Mouse (Mus musculus): ENCODE measurements around the gene Lpo.

Lpo gene

DNA sequence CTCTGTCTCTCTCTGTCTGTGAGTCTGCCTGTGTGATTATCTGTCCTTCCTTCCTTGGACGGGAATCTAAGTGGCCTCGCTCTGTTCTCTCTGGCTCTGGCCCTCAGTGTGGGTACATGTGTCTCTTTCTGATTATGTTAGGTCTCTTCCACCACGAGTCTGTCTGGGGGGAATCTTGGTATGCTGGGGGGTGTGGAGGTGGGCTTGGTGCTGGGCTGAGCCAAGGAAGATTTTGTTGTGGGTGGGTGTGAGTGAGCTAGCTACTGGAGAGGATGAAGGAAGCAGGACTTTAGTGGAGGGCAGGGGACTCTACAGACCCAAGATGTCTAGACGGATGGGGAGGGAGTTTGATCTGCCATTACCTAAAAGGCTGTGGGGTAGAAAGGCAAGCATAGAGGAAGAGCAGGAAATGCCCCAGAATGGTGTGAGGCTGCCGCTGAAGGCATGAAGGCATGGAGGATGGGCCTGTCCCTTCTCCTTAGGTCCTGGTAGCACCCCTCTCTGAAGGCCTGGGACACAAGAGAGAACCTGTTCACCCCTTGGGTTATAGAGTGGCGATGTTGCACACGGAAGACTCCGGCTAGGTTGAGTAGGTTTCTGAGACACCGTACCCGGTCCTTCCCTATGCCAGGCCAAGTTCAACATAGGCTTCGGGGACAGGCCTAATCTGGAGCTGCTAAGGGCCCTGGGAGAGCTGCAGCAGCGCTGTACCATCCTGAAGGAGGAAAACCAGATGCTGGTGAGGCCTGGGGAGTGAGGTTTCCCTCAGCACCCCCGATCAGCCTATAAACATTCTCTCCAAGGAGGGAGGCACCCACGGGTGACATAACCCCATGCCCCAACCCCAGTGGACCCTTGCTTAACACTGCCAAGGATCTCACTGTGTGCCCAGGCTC is 66.0 kb downstream of the Lpo start:
- in situ Hi-C loops (cut with MboI; ENCODE audit: low pct_unique_long_range_greater_than_20kb in 1 of 2, low sequenced_read_pairs in 2 of 2, unreplicated experiment in 1 of 2): no loop called here

DNA sequence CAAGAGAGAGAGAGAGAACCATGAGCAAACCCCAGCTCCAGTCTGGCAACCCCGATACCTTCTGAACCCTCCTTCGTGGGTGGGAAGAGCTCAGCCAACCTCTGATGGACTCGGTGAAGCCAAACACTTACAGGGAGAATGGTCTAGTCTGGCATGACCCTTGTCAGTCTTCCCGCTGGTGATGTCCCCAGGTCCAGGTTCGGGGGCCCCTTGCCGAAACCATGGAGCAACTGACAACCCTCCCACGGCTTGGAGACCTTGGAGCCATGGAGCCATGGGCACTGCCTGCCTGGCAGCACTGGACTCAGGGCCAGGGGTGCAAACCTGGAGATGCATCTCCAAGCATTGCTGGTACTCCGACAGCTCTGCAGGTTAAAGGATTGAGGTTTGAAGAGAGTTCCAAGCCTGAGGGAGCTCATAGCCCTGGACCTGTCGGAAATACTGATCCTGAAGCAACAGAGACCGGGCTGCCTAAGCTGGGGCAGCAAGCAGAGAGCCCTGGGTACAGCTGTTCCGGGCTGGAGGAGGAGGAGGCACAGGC is 66.8 kb downstream of the Lpo start:
- in situ Hi-C loops (cut with MboI; ENCODE audit: low pct_unique_long_range_greater_than_20kb in 1 of 2, low sequenced_read_pairs in 2 of 2, unreplicated experiment in 1 of 2): no loop called here

DNA sequence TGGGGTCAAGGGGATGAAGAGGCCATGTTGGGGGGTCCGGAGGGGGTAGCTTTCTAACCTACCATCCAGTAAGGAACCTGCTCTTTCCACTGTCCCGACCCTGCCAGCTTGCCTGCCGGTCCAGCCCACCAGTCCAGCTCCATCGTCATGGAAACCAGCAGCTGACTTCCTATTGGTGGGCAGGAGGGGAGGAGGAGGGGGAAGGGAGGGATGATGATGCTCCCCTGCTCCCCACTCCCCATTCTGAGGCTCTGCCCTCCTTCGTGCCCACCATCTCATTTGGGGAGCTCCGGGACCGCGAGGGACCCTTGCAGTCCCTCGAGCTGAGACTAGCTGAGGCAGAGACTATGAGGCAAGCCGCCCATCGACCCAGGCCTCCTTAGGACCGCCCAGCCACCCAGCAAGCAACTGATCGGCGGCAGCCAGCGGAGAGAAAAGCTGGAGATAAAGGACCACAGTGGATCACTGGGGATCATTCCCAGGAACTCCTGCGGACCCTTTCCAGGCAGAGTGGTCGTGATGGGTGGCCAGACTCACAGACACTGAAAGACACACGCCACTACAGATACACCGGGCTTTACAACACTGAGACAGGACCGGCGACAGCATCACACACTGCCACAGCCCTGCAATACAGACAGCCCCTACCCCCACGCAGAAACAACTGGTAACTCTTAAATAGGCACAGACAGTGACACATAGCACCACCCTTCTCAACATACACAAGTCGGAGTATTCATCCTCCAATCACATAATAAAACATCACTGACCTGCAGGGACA is 67.6 kb downstream of the Lpo start, which contains the start of gene Tspoap1:
Tspoap1 (plus strand) TSS at position 241 of the 781 bp plus-strand sequence.
- in situ Hi-C loops (cut with MboI; ENCODE audit: low pct_unique_long_range_greater_than_20kb in 1 of 2, low sequenced_read_pairs in 2 of 2, unreplicated experiment in 1 of 2): no loop called here

DNA sequence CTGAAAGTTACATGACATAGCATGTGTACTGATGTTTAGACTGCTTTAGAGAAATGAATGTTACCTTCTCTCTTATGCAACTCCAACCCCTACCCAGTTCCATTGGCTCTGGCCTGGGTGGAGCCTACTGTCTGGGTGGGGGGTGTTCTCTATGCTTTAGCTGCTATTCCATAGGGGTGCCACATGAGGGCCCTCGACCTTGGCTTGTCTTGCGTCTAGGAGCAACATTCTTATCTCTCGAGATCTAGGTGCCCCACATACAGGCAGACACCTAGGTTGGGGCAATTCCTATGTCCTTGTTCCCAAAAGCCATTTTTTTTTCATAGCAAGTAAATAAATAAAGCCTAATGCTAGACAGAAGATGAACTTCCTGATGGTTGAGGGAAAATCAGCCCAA is 68.5 kb downstream of the Lpo start:
- in situ Hi-C loops (cut with MboI; ENCODE audit: low pct_unique_long_range_greater_than_20kb in 1 of 2, low sequenced_read_pairs in 2 of 2, unreplicated experiment in 1 of 2): no loop called here

DNA sequence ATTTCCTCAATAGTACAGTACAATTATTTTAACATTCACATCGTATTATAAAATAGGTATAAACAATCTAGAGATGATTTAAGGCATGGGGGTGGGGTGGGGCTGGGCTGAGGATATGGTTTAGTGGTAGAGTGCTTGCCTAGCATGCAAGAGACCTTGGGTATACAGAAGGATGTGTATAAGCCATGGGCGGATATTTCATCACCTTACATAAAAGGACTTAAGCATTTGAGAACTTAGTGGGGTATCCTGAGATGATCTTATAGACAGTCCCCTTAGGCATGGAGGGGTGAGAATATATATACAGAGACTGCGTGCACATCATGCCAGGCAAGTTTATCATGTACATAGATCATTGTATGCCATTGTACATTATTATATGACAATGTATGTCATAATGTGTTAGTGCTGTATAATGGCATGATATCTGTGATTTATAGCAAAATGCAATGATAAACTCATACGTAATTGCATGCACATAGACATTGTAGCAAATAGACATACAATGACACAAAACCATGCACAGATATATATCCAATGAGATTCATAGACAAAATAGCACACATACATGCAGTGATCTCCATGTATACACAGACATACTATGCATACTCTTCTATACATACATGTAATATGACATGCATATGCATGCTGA is 69.0 kb downstream of the Lpo start:
- in situ Hi-C loops (cut with MboI; ENCODE audit: low pct_unique_long_range_greater_than_20kb in 1 of 2, low sequenced_read_pairs in 2 of 2, unreplicated experiment in 1 of 2): no loop called here

DNA sequence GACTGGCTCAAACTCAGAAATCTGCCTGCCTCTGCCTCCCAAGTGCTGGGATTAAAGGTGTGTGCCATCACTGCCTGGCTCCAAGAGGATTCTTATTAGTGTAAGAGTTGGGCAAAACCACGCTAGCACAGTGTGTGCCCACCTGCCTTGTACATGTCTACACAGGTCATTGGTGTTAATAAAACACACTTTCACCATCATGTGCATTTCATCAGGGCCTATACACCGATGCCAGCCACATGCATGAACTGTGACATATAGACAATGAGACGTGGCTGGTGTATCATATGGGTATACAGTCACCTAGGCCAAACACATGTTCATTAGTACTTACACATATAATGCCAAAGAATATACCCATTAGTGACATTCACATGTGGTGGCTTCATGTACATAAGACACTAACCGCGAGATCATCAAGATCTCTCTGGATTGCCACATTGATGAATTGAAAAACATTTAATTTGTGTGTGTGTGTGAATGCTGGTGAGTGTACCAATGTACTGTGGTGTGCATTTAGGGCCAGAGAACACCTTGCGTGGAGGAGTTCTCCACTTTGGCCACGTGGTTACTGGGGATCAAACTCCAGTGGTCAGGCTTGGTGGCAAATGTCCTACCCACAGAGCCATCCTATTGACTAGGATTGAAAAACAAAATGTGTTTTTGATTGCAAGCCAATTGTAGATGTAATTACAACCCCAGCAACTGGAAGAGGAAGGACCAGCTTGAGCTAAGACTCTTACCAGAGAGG is 69.8 kb downstream of the Lpo start:
- in situ Hi-C loops (cut with MboI; ENCODE audit: low pct_unique_long_range_greater_than_20kb in 1 of 2, low sequenced_read_pairs in 2 of 2, unreplicated experiment in 1 of 2): no loop called here

DNA sequence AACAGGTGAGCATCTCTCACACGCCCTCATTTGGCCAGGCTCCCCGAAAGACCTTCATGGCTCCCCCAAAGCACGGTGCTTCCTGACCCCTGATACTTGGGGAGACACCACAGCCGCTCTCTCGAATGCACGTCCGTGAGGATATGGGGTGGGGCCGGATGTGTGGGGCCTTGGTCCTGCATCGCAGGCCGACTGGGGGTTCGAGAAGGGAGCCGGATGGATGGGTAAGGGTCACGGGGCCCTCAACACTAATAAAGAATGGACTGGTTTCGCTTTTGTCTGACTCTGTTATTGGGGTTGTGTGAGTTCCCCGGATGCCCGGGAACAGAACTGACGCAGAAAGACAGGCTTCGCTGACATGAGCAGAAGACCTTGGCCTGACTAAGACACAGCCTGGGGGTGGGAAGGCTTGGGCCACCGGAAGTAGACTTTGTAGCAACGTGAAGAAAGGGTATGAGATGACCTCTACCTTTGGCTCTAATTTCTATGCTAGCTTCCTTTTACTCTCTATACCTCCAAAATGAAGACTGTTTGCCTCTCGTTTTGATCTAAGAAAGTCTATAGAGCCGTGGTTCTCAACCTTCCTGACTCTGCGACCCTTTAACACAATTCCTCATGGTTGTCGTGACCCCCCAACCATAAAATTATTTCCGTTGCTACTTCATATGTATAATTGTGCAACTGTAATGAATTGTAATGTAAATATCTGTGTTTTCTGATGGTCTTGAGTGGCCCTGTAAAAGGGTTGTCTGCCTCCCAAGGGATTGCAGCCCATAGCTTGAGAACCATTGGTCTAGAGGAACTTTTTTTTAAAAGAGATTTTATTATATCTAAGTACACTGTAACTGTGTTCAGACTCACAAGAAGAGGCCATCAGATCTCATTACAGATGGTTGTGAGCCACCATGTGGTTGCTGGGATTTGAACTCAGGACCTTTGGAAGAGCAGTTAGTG is 70.8 kb downstream of the Lpo start:
- in situ Hi-C loops (cut with MboI; ENCODE audit: low pct_unique_long_range_greater_than_20kb in 1 of 2, low sequenced_read_pairs in 2 of 2, unreplicated experiment in 1 of 2): no loop called here
